Mouse (Mus musculus) stomach, embryonic 16.5 days (tissue): ENCODE results near the gene Casd1. TPM values are rescaled to one million over a fixed set of nuclear protein-coding genes. Genes with fewer than 3 reads are reported as not detected.

Source experiments
- ATAC-seq: fragments of 200-750 bp; cut with Nextera tagmentation; 2 replicates; pipeline ENCODE4 v1.8.0; 2017; ENCODE audit warnings: moderate number of reproducible peaks, moderate TSS enrichment; ENCODE audit not compliant: insufficient read depth, low FRiP score
- H3K27ac ChIP-seq: fragments of 300-500 bp; sonication (generic); 2 replicates; pipeline ENCODE4 v1.5.1; 2014; ENCODE audit warnings: low read length
- H3K27me3 ChIP-seq: fragments of 300-500 bp; sonication (generic); 2 replicates; pipeline ENCODE4 v1.6.1; 2014; ENCODE audit warnings: low read length, control low read depth, mixed read lengths; ENCODE audit not compliant: control insufficient read depth, insufficient read depth
- H3K36me3 ChIP-seq: fragments of 300-500 bp; sonication (generic); 2 replicates; pipeline ENCODE4 v1.6.1; 2014; ENCODE audit warnings: low read length; ENCODE audit not compliant: control insufficient read depth, insufficient read depth
- H3K4me1 ChIP-seq: fragments of 300-500 bp; sonication (generic); 2 replicates; pipeline ENCODE4 v1.6.1; 2014; ENCODE audit warnings: low read length, control low read depth, mixed read lengths; ENCODE audit not compliant: control insufficient read depth, insufficient read depth
- H3K4me2 ChIP-seq: fragments of 300-500 bp; sonication (generic); 2 replicates; pipeline ENCODE4 v1.6.1; 2014; ENCODE audit warnings: low read depth, low read length, mixed read lengths
- H3K4me3 ChIP-seq: fragments of 300-500 bp; sonication (generic); replicated peaks from 2 replicates; pipeline ENCODE4 v1.5.1; 2014; ENCODE audit warnings: mild to moderate bottlenecking, low read length
- H3K9ac ChIP-seq: fragments of 300-500 bp; sonication (generic); 2 replicates; pipeline ENCODE4 v1.6.1; 2014; ENCODE audit warnings: low read length
- H3K9me3 ChIP-seq: fragments of 300-500 bp; sonication (generic); replicated peaks from 2 replicates; pipeline ENCODE4 v1.6.1; 2016; ENCODE audit warnings: low read length, control low read depth; ENCODE audit not compliant: control insufficient read depth
- WGBS: fragments of 180-500 bp; shearing (Covaris S2); extraction: QIAGEN DNeasy Blood & Tissue Kit; methylation state at CpG from one replicate; pipeline ENCODE4 v1.1.7; 2014; 5-methylcytosine and 5-hydroxymethylcytosine counted together
- polyA plus RNA-seq: library from polyadenylated mRNA; unstranded; fragments of >200 nt; fragmentation: Nextera tagmentation; extraction: Ambion mirVana; gene quantifications from 2 replicates; pipeline ENCODE4 v1.2.1, GENCODE M21; 2015

The Casd1 gene
- polyA plus RNA-seq, 1 experiment from 2014 or later: 23.3 TPM

GRCm38 (mm10) chr6:4664313-4664712 is 63.7 kb downstream of the Casd1 start:
- Histone ChIP-seq H3K27ac (no peak overlapping the region), H3K4me1 (no peaks in the 10 kb centered on the region), H3K9ac (no peak overlapping the region), H3K4me3 (no peak overlapping the region), H3K4me2 (no peak overlapping the region), H3K9me3 (no peaks in the 10 kb centered on the region), H3K36me3 (no peaks in the 10 kb centered on the region), H3K27me3 (no peaks in the 10 kb centered on the region)
- 46% methylated on average over 2 of the region's 2 CpGs for WGBS
- ATAC-seq: no peak

GRCm38 (mm10) chr6:4665154-4665553 is 64.5 kb downstream of the Casd1 start:
- ATAC-seq: no peak
- Histone ChIP-seq H3K4me3 (no peak overlapping the region), H3K9me3 (no peaks in the 10 kb centered on the region), H3K27ac (no peak overlapping the region), H3K4me1 (no peaks in the 10 kb centered on the region), H3K36me3 (no peaks in the 10 kb centered on the region), H3K9ac (no peak overlapping the region), H3K27me3 (no peaks in the 10 kb centered on the region), H3K4me2 (no peak overlapping the region)
- WGBS: 79% methylated on average over 6 of the region's 6 CpGs

- Histone ChIP-seq H3K9ac (no peak overlapping the region), H3K4me1 (no peaks in the 10 kb centered on the region), H3K27me3 (no peaks in the 10 kb centered on the region), H3K9me3 (no peaks in the 10 kb centered on the region), H3K36me3 (no peaks in the 10 kb centered on the region), H3K4me2 (no peak overlapping the region), H3K27ac (no peak overlapping the region), H3K4me3 (no peak overlapping the region)
- no peak for ATAC-seq
- whole genome bisulfite sequencing: 88% methylated on average over 1 of the region's 1 CpGs
Measured at GRCm38 (mm10) chr6:4677356-4677761, 76.7 kb downstream of the Casd1 start.

GRCm38 (mm10) chr6:4679981-4680380 is 79.3 kb downstream of the Casd1 start:
- H3K27me3 ChIP-seq: no peaks in the 10 kb centered on the region
- no peak overlapping the region for H3K4me3 ChIP-seq
- H3K36me3 ChIP-seq: no peaks in the 10 kb centered on the region
- no peak for ATAC-seq
- H3K9me3 ChIP-seq: no peaks in the 10 kb centered on the region
- no peak overlapping the region for H3K9ac ChIP-seq
- WGBS: 91% methylated on average over 1 of the region's 1 CpGs
- no peak overlapping the region for H3K4me2 ChIP-seq
- no peak overlapping the region for H3K27ac ChIP-seq
- H3K4me1 ChIP-seq: no peaks in the 10 kb centered on the region

- Histone ChIP-seq H3K4me2 (no peak overlapping the region), H3K9ac (no peak overlapping the region), H3K4me1 (no peaks in the 10 kb centered on the region), H3K4me3 (no peak overlapping the region), H3K27ac (no peak overlapping the region), H3K36me3 (no peaks in the 10 kb centered on the region), H3K27me3 (no peaks in the 10 kb centered on the region), H3K9me3 (no peaks in the 10 kb centered on the region)
- WGBS: 85% methylated on average over 4 of the region's 4 CpGs
- ATAC-seq: no peak
Measured at GRCm38 (mm10) chr6:4680576-4680975, 79.9 kb downstream of the Casd1 start.

GRCm38 (mm10) chr6:4684706-4685340 is 84.2 kb downstream of the Casd1 start:
- Histone ChIP-seq H3K27ac (no peak overlapping the region), H3K9ac (no peak overlapping the region), H3K27me3 (no peaks in the 10 kb centered on the region), H3K4me1 (no peaks in the 10 kb centered on the region), H3K4me3 (no peak overlapping the region), H3K36me3 (no peaks in the 10 kb centered on the region), H3K9me3 (no peaks in the 10 kb centered on the region), H3K4me2 (no peak overlapping the region)
- WGBS: 61% methylated on average over 10 of the region's 10 CpGs
- no peak for ATAC-seq

GRCm38 (mm10) chr6:4690438-4690837 is 89.8 kb downstream of the Casd1 start:
- WGBS: 91% methylated on average over 4 of the region's 4 CpGs
- no peak for ATAC-seq
- Histone ChIP-seq H3K4me2 (no peak overlapping the region), H3K36me3 (no peaks in the 10 kb centered on the region), H3K9ac (no peak overlapping the region), H3K4me1 (no peaks in the 10 kb centered on the region), H3K27ac (no peak overlapping the region), H3K9me3 (no peaks in the 10 kb centered on the region), H3K27me3 (no peaks in the 10 kb centered on the region), H3K4me3 (no peak overlapping the region)

Other genes starting within 250 kb of the Casd1 start
- gene Col1a2, start 96.0 kb upstream of the Casd1 start, polyA plus RNA-seq: 1,169 and 1,212 TPM in 2 replicates
- gene Sgce, start 146.4 kb downstream of the Casd1 start, polyA plus RNA-seq: 69.6 and 73.2 TPM in 2 replicates
- gene Peg10, start 146.5 kb downstream of the Casd1 start, polyA plus RNA-seq: 2.9 and 4.7 TPM in 2 replicates